Mouse (Mus musculus): ENCODE measurements around the gene P2rx4. TPM values are rescaled to one million over a fixed set of nuclear protein-coding genes. Genes with fewer than 3 reads are reported as not detected.

P2rx4 gene
- polyA plus RNA-seq, 1 experiment, result 0.03 TPM

- no peaks in the 10 kb centered on the region for H3K9me3 ChIP-seq (ENCODE audit: control insufficient read depth, low read length)
- no peak for TF ChIP-seq TAL1 (IDR thresholded peaks at IDR 0.05; ENCODE audit: low read length)
- TF ChIP-seq GATA1 (IDR thresholded peaks at IDR 0.05; ENCODE audit: low read length), result no peak
- H3K27me3 ChIP-seq (ENCODE audit: control insufficient read depth), result no peaks in the 10 kb centered on the region
- H3K36me3 ChIP-seq (ENCODE audit: control insufficient read depth), result peaks cover 27% of the 10 kb centered on the region
- no peak overlapping the region for H3K4me3 ChIP-seq (replicated peaks)
- peaks cover 20% of the 10 kb centered on the region for H3K4me1 ChIP-seq (ENCODE audit: control insufficient read depth)
These were observed 28.5 kb downstream of the P2rx4 start for GRCm38 (mm10) chr5:122735853-122736252.

DNA sequence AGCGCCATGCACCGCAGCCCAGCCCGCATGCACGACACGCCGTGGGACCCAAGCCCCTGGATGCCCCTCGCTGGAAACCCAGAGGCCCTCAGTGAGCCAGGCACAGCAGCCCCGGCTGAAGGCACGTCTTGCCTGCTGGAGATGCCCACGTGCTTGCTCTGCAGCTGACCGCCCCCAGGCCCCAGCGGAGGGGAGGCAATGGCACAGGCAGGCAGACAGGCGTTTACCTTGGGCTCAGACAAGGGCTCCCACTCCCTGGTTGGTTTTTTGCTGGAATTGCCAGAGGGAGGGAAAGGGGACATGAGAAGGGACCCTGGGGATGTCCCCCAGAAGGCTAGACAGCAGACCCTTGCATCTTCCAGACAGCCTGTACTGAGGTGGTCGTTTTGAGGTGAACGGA, 29.4 kb downstream of the P2rx4 start:
- TF ChIP-seq TAL1 (IDR thresholded peaks at IDR 0.05; ENCODE audit: low read length) (no peak), GATA1 (IDR thresholded peaks at IDR 0.05; ENCODE audit: low read length) (no peak)
- Histone ChIP-seq H3K9me3 (ENCODE audit: control insufficient read depth, low read length) (no peaks in the 10 kb centered on the region), H3K4me3 (replicated peaks) (no peak overlapping the region), H3K27me3 (ENCODE audit: control insufficient read depth) (no peaks in the 10 kb centered on the region), H3K36me3 (ENCODE audit: control insufficient read depth) (peaks cover 34% of the 10 kb centered on the region), H3K4me1 (ENCODE audit: control insufficient read depth) (peaks cover 15% of the 10 kb centered on the region)

- H3K4me1 ChIP-seq (ENCODE audit: control insufficient read depth), result no peaks in the 10 kb centered on the region; the same call in 1 of the 2 replicates
- no peaks in the 10 kb centered on the region for H3K9me3 ChIP-seq (ENCODE audit: control insufficient read depth, low read length)
- H3K4me3 ChIP-seq (replicated peaks), result no peak overlapping the region
- no peak for TF ChIP-seq TAL1 (IDR thresholded peaks at IDR 0.05; ENCODE audit: low read length)
- TF ChIP-seq GATA1 (IDR thresholded peaks at IDR 0.05; ENCODE audit: low read length), result no peak
- no peaks in the 10 kb centered on the region for H3K27me3 ChIP-seq (ENCODE audit: control insufficient read depth)
- peaks cover 72% of the 10 kb centered on the region for H3K36me3 ChIP-seq (ENCODE audit: control insufficient read depth)
These were observed 36.6 kb downstream of the P2rx4 start for GRCm38 (mm10) chr5:122743880-122744422.

GRCm38 (mm10) chr5:122747950-122748349, 40.6 kb downstream of the P2rx4 start:
- no peaks in the 10 kb centered on the region for H3K27me3 ChIP-seq (ENCODE audit: control insufficient read depth)
- no peaks in the 10 kb centered on the region; the same call in 1 of the 2 replicates for H3K4me1 ChIP-seq (ENCODE audit: control insufficient read depth)
- TF ChIP-seq GATA1 (IDR thresholded peaks at IDR 0.05; ENCODE audit: low read length) (no peak), TAL1 (IDR thresholded peaks at IDR 0.05; ENCODE audit: low read length) (no peak)
- peaks cover 68% of the 10 kb centered on the region for H3K36me3 ChIP-seq (ENCODE audit: control insufficient read depth)
- no peaks in the 10 kb centered on the region for H3K9me3 ChIP-seq (ENCODE audit: control insufficient read depth, low read length)
- H3K4me3 ChIP-seq (replicated peaks), result no peak overlapping the region

GRCm38 (mm10) chr5:122754477-122754876, 47.1 kb downstream of the P2rx4 start:
- Histone ChIP-seq H3K9me3 (ENCODE audit: control insufficient read depth, low read length) (no peaks in the 10 kb centered on the region), H3K36me3 (ENCODE audit: control insufficient read depth) (peaks cover 79% of the 10 kb centered on the region), H3K27me3 (ENCODE audit: control insufficient read depth) (no peaks in the 10 kb centered on the region), H3K4me3 (replicated peaks) (no peak overlapping the region), H3K4me1 (ENCODE audit: control insufficient read depth) (peaks cover 13% of the 10 kb centered on the region)
- TF ChIP-seq TAL1 (IDR thresholded peaks at IDR 0.05; ENCODE audit: low read length), result no peak
- TF ChIP-seq GATA1 (IDR thresholded peaks at IDR 0.05; ENCODE audit: low read length), result no peak

GRCm38 (mm10) chr5:122755620-122756019, 48.3 kb downstream of the P2rx4 start:
- peaks cover 23% of the 10 kb centered on the region for H3K4me1 ChIP-seq (ENCODE audit: control insufficient read depth)
- H3K4me3 ChIP-seq (replicated peaks), result no peak overlapping the region
- H3K9me3 ChIP-seq (ENCODE audit: control insufficient read depth, low read length), result no peaks in the 10 kb centered on the region
- no peaks in the 10 kb centered on the region for H3K27me3 ChIP-seq (ENCODE audit: control insufficient read depth)
- no peak for TF ChIP-seq GATA1 (IDR thresholded peaks at IDR 0.05; ENCODE audit: low read length)
- TF ChIP-seq TAL1 (IDR thresholded peaks at IDR 0.05; ENCODE audit: low read length), result no peak
- peaks cover 77% of the 10 kb centered on the region for H3K36me3 ChIP-seq (ENCODE audit: control insufficient read depth)

DNA sequence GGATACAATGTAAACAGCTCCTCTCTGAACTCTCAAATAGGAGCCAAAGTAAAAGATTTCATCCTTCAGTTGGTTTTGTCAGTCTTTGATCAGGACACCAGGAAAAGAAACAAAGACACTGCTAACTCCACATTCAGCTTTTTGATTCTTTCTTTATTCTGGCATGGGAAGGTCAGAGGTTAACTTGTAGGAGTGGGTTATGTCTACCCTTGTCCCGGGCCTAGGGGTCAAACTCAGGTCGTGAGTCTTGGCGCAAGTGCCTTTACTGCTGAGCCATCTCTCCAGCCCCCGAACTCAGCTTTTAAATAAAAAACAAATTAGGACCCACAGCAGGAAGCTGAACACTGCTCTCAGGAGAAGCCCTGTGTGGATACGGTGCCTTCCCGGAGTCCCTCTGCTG, 48.8 kb downstream of the P2rx4 start:
- Histone ChIP-seq H3K9me3 (ENCODE audit: control insufficient read depth, low read length) (no peaks in the 10 kb centered on the region), H3K36me3 (ENCODE audit: control insufficient read depth) (peaks cover 74% of the 10 kb centered on the region), H3K4me3 (replicated peaks) (no peak overlapping the region), H3K4me1 (ENCODE audit: control insufficient read depth) (peaks cover 28% of the 10 kb centered on the region), H3K27me3 (ENCODE audit: control insufficient read depth) (no peaks in the 10 kb centered on the region)
- TF ChIP-seq GATA1 (IDR thresholded peaks at IDR 0.05; ENCODE audit: low read length), result no peak
- TF ChIP-seq TAL1 (IDR thresholded peaks at IDR 0.05; ENCODE audit: low read length), result no peak

DNA sequence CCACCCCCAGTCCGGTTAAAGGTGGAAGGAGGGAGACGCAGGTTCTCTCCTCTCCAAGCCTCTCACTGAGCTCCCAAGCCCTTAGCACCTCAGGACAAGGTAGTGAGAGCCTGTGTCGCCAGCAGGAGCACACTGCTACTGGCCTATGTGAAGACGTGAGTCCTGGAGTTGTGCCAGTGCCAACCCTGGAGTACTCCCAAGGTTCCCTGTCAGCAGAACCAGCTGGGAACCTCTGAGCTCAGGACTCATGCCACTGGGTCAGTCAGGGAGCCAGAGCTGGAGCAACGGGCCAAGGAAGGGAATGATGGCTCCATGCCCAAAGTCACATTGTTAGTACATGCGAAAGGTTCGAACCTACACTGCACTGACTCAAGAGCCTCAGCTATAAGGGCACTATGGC, 49.3 kb downstream of the P2rx4 start:
- no peaks in the 10 kb centered on the region for H3K27me3 ChIP-seq (ENCODE audit: control insufficient read depth)
- H3K4me3 ChIP-seq (replicated peaks), result no peak overlapping the region
- TF ChIP-seq GATA1 (IDR thresholded peaks at IDR 0.05; ENCODE audit: low read length) (no peak), TAL1 (IDR thresholded peaks at IDR 0.05; ENCODE audit: low read length) (no peak)
- peaks cover 33% of the 10 kb centered on the region for H3K4me1 ChIP-seq (ENCODE audit: control insufficient read depth)
- peaks cover 69% of the 10 kb centered on the region for H3K36me3 ChIP-seq (ENCODE audit: control insufficient read depth)
- H3K9me3 ChIP-seq (ENCODE audit: control insufficient read depth, low read length), result no peaks in the 10 kb centered on the region

DNA sequence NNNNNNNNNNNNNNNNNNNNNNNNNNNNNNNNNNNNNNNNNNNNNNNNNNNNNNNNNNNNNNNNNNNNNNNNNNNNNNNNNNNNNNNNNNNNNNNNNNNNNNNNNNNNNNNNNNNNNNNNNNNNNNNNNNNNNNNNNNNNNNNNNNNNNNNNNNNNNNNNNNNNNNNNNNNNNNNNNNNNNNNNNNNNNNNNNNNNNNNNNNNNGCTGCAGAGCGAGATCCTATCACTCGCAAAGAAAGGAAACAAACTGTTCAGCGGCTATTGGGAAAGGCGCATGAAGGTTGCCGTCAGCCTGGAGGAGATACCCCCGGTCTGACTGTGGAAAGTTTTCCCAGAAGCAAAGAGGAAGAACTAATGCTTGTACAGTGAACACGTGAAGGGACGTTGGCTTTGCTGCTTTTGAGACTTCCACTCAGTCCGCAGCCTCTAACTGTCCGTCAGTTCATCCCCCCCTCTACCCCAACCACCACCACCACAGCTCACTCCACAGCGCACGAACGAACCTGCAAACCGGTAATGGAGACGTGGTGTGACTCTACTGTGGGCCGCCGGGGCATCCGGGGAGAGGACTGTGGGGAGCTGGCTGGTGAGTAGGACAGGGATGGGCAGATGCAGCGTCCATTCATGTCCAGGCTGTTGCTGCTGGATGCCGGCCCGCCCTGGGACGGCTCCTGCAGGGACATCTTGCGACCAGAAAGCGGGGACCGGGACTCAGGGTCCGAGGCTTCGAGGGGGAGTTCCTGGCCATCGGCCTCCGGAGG, 56.1 kb downstream of the P2rx4 start:
- Histone ChIP-seq H3K4me1 (ENCODE audit: control insufficient read depth) (peaks cover 49% of the 10 kb centered on the region), H3K4me3 (replicated peaks) (no peak overlapping the region), H3K36me3 (ENCODE audit: control insufficient read depth) (peaks cover 48% of the 10 kb centered on the region), H3K27me3 (ENCODE audit: control insufficient read depth) (no peaks in the 10 kb centered on the region), H3K9me3 (ENCODE audit: control insufficient read depth, low read length) (no peaks in the 10 kb centered on the region)
- TF ChIP-seq GATA1 (IDR thresholded peaks at IDR 0.05; ENCODE audit: low read length), result no peak
